Mouse (Mus musculus): ENCODE data around the gene Ksr1.
A peak's percentile ranks its signal among the peaks of the same experiment; 100 is the strongest.

Gene Ksr1

GRCm38 (mm10) chr11:78978176-78979019, 167.8 kb downstream of the Ksr1 start:
- no peak for DNase-seq

- DNase-seq: no peak
These were observed 169.3 kb downstream of the Ksr1 start for GRCm38 (mm10) chr11:78976731-78977510.

- DNase-seq: peak; percentile 37 to 60
These were observed 172.6 kb downstream of the Ksr1 start for GRCm38 (mm10) chr11:78973381-78974150.

- DNase-seq: no peak
These were observed 173.3 kb downstream of the Ksr1 start for GRCm38 (mm10) chr11:78972811-78973351.

GRCm38 (mm10) chr11:78972328-78972727, 173.9 kb downstream of the Ksr1 start:
- no peak for DNase-seq

GRCm38 (mm10) chr11:78971746-78972145, 174.5 kb downstream of the Ksr1 start:
- DNase-seq: no peak

- DNase-seq: no peak
These were observed 175.1 kb downstream of the Ksr1 start for GRCm38 (mm10) chr11:78971096-78971495.

GRCm38 (mm10) chr11:78968121-78968520, 178.1 kb downstream of the Ksr1 start:
- DNase-seq: no peak

GRCm38 (mm10) chr11:78967371-78967770, 178.8 kb downstream of the Ksr1 start:
- peak; percentile 68 to 77 for DNase-seq
